In genomic region chr5:134121138-134121892, GRCm38 (mm10) we compare ENCODE assay signal across 12 mouse cellular contexts. TPM values are rescaled to one million over a fixed set of nuclear protein-coding genes. Genes with fewer than 3 reads are reported as not detected.
A peak's percentile ranks its signal among the peaks of the same experiment; 100 is the strongest.
DNase-seq lines count a peak whose midpoint lies in the region; ATAC-seq and TF ChIP-seq lines count a peak whose summit lies in the region.
"Had no signal": no experiment of that assay in that cellular context is flagged by ENCODE, and none has a peak within 500 bp of the region (broad histone marks: within the 10 kb centered on the region; RNA-seq: fewer than 3 reads in every experiment).

No protein-coding gene starts in this region.

- H3K4me2 ChIP-seq in liver, postnatal 0 days (ENCODE audit: low read depth, low read length): no peak overlapping the region
- no peak overlapping the region for H3K4me2 ChIP-seq in liver, embryonic 12.5 days
- H3K4me2 ChIP-seq: forebrain, embryonic 12.5 days had no signal

- H3K4me1 ChIP-seq in liver, postnatal 0 days (ENCODE audit: insufficient read depth): 0 out of 2 replicates have a peak, but pooled peaks cover 4% of the 10 kb centered on the region
- no peaks in the 10 kb centered on the region for H3K4me1 ChIP-seq in liver, embryonic 12.5 days

- no peaks in the 10 kb centered on the region for H3K27me3 ChIP-seq in liver, postnatal 0 days (ENCODE audit: insufficient read depth, low read length)
- H3K27me3 ChIP-seq in liver, embryonic 12.5 days (replicated peaks): no peaks in the 10 kb centered on the region
- H3K27me3 ChIP-seq: forebrain, embryonic 12.5 days had no signal

- no peak overlapping the region for H3K9ac ChIP-seq in liver, postnatal 0 days (replicated peaks)
- no peak overlapping the region for H3K9ac ChIP-seq in liver, embryonic 12.5 days
- H3K9ac ChIP-seq: forebrain, embryonic 12.5 days had no signal

- peak; percentile 79 for ATAC-seq in liver, postnatal 0 days
- ATAC-seq in liver, embryonic 12.5 days: no peak

- no peak for TF ChIP-seq POLR2A in brain, embryonic 14.5 days (IDR thresholded peaks at IDR 0.05; ENCODE audit: borderline replicate concordance, extremely low read depth, insufficient read depth, insufficient read length, poor library complexity, severe bottlenecking)

- DNase-seq in liver, postnatal 0 days: peak; percentile 46
- DNase-seq in brain, embryonic 14.5 days (ENCODE audit: low read depth): peak; percentile 57
- DNase-seq in heart, postnatal 14 days: peak; percentile 35 to 45
- DNase-seq in skeletal muscle tissue, adult 2 months (ENCODE audit: low read depth, low spot score): peak; percentile 59
- DNase-seq in left cerebral cortex, adult 2 months (ENCODE audit: extremely low spot score in 1 of 2, low spot score in 2 of 2): no peak
- no peak for DNase-seq in layer of hippocampus, postnatal 10 days (ENCODE audit: low spot score in 2 of 2)
- no peak for DNase-seq in left cerebral cortex, postnatal 36 days (ENCODE audit: low spot score in 2 of 2)
- DNase-seq: cerebellum, adult 11-12 months had no signal

- no peak overlapping the region for H3K4me3 ChIP-seq in liver, postnatal 0 days (ENCODE audit: low read depth, low read length)
- H3K4me3 ChIP-seq in liver, embryonic 12.5 days: no peak overlapping the region
- no peak overlapping the region for H3K4me3 ChIP-seq in left cerebral cortex, adult 2 months
- H3K4me3 ChIP-seq: forebrain, embryonic 12.5 days had no signal

- no peak for TF ChIP-seq CTCF in liver, postnatal 0 days (IDR thresholded peaks at IDR 0.05; ENCODE audit: low read depth)
- no peak for TF ChIP-seq CTCF in brain, embryonic 14.5 days (IDR thresholded peaks at IDR 0.05; ENCODE audit: borderline replicate concordance, extremely low read depth, insufficient read depth, insufficient read length)
- TF ChIP-seq CTCF in left cerebral cortex, adult 2 months (IDR thresholded peaks at IDR 0.05): no peak

- no peak overlapping the region for H3K27ac ChIP-seq in liver, postnatal 0 days (ENCODE audit: low read depth)
- no peak overlapping the region for H3K27ac ChIP-seq in liver, embryonic 12.5 days
- H3K27ac ChIP-seq in left cerebral cortex, adult 2 months: no peak overlapping the region
- H3K27ac ChIP-seq: forebrain, embryonic 12.5 days; kidney, postnatal 0 days had no signal

- WGBS in liver, postnatal 0 days (ENCODE audit: insufficient replicate concordance): 49% methylated on average over 8 of the region's 9 CpGs
- WGBS in liver, embryonic 12.5 days (ENCODE audit: insufficient replicate concordance): 61% methylated on average over 9 of the region's 9 CpGs

- no peak for TF ChIP-seq EP300 in liver, postnatal 0 days (IDR thresholded peaks at IDR 0.05; ENCODE audit: low read depth)

- intact Hi-C loops in heart, postnatal 14 days (cut with DNase I): no loop called here
- intact Hi-C loops in left cerebral cortex, adult 2 months (cut with DNase I): no loop called here
- intact Hi-C loops in left cerebral cortex, postnatal 36 days (cut with DNase I): no loop called here

- H3K9me3 ChIP-seq in liver, postnatal 0 days (ENCODE audit: low read length): no peaks in the 10 kb centered on the region
- H3K9me3 ChIP-seq in liver, embryonic 12.5 days (replicated peaks): no peaks in the 10 kb centered on the region
- H3K9me3 ChIP-seq: forebrain, embryonic 12.5 days had no signal

- no peaks in the 10 kb centered on the region for H3K36me3 ChIP-seq in liver, postnatal 0 days (replicated peaks; ENCODE audit: insufficient read depth, low read length)
- H3K36me3 ChIP-seq in liver, embryonic 12.5 days: no peaks in the 10 kb centered on the region
- H3K36me3 ChIP-seq: G1E had no signal

RNA-seq across cellular contexts. Expression of gene Castor2, which starts 21.8 kb away (rescaled TPM):
- polyA plus RNA-seq in liver, postnatal 0 days (2015; fragmentation: Nextera tagmentation; extraction: Ambion mirVana): 0.69 and 1.00 TPM in 2 replicates
- 1.1 and 1.2 TPM in 2 replicates for polyA plus RNA-seq in liver, embryonic 12.5 days (2016; fragmentation: Nextera tagmentation; extraction: Ambion mirVana)
- polyA plus RNA-seq in brain, embryonic 14.5 days (2012; rRNA removed): 22.1 and 38.3 TPM in 2 replicates
- total RNA-seq in heart, postnatal 14 days (2021): 10 to 100 TPM; 21.8 to 22.3 TPM
- total RNA-seq in left cerebral cortex, adult 2 months (2021): 10 to 100 TPM; 86.7 to 93.1 TPM
- 10 to 100 TPM; 57.1 to 58.0 TPM for total RNA-seq in layer of hippocampus, postnatal 10 days (2021)
- 10 to 100 TPM; 81.8 to 92.0 TPM for total RNA-seq in left cerebral cortex, postnatal 36 days (2021)
- polyA plus RNA-seq: G1E had no signal

RNA-seq across cellular contexts. Expression of gene Rcc1l, which starts 55.3 kb away (rescaled TPM):
- polyA plus RNA-seq in liver, postnatal 0 days (2015; fragmentation: Nextera tagmentation; extraction: Ambion mirVana): 10.2 and 10.8 TPM in 2 replicates
- polyA plus RNA-seq in liver, embryonic 12.5 days (2016; fragmentation: Nextera tagmentation; extraction: Ambion mirVana): 28.6 and 33.5 TPM in 2 replicates
- polyA plus RNA-seq in brain, embryonic 14.5 days (2012; rRNA removed): 15.5 and 18.0 TPM in 2 replicates
- total RNA-seq in heart, postnatal 14 days (2021): 10 to 100 TPM; 25.3 to 25.8 TPM
- total RNA-seq in left cerebral cortex, adult 2 months (2021): 10 to 100 TPM; 15.4 to 19.2 TPM
- total RNA-seq in layer of hippocampus, postnatal 10 days (2021): 10 to 100 TPM; 18.0 to 20.8 TPM
- 10 to 100 TPM; 15.2 to 16.5 TPM for total RNA-seq in left cerebral cortex, postnatal 36 days (2021)

Comparison
In these comparisons a context has a peak if more than half of its experiments do, and no peak if none do; other contexts are left out.
1. DNase-seq: peak in liver, postnatal 0 days (single experiment), brain, embryonic 14.5 days (single experiment), heart, postnatal 14 days (2 of 2) and skeletal muscle tissue, adult 2 months (single experiment); none in left cerebral cortex, adult 2 months (0 of 2), layer of hippocampus, postnatal 10 days (0 of 2) and left cerebral cortex, postnatal 36 days (0 of 2).